Mouse (Mus musculus) heart, adult 2 months (tissue): ENCODE results near the gene Kpna6.

Experiments
- EP300 ChIP-seq: fragments of 200-500 bp; IDR thresholded peaks from 2 replicates; pipeline ENCODE4 v1.6.1; 2011; ENCODE audit warnings: low read depth, low read length, control low read depth; ENCODE audit not compliant: insufficient read depth
- POLR2A ChIP-seq: fragments of 200-500 bp; IDR thresholded peaks from 2 replicates; pipeline ENCODE4 v1.6.1; 2011; ENCODE audit warnings: mild to moderate bottlenecking, low read depth, low read length, control low read depth; ENCODE audit not compliant: insufficient read depth

GRCm38 (mm10) chr4:129661584-129661983 lies 11.0 kb downstream of the Kpna6 start:
- TF ChIP-seq EP300 (no peak), POLR2A (no peak)
